Mouse (Mus musculus): ENCODE results near the gene Raver1. TPM values are rescaled to one million over a fixed set of nuclear protein-coding genes. Genes with fewer than 3 reads are reported as not detected.

Raver1 gene
- polyA plus RNA-seq (2015; fragmentation: Nextera tagmentation; extraction: Ambion mirVana), result 37.3 and 38.3 TPM in 2 replicates

DNA sequence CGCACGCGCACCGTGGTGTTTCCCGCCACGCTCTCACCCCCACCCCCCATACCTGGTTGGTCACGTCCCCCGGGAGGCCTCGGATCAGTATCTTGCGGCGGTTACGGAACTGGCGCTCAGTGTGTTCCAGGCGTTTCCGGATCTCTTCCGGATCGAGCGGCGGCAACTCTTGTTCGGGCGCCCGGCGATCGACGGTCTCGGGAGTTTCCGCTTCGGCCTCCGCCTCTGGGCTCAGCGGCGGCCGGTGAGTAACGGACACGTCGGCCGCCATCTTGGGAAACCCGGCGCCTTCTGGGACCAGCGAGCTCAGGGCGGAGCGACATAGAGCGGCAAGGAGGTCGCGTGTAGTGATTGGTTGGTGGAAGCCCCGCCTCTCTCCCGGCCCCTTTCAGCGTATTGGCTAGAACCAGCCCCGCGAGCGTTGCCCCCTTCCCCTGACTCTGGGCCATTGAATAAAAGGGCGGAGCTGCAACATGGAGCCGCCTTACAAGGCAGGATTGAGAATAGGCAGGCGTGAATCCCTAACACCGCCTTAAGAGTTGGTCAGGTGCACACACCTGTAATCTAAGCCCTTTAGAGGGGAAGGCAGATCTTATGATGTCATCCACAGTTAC, at the start of gene Raver1, which contains the start of gene Gm38431:
TSS of gene Raver1 (minus strand) at position 302 of the 614 bp plus-strand sequence.
TSS of gene Gm38431 (minus strand) at position 291 of the 614 bp plus-strand sequence.
- Histone ChIP-seq H3K4me3 (peak within 1 kb of the TSS; percentile 59), H3K4me2 (peak within 1 kb of the TSS; percentile 90), H3K4me1 (replicated peaks) (peaks cover 23% of the 10 kb centered on the region), H3K9me3 (no peaks in the 10 kb centered on the region), H3K27ac (replicated peaks) (peak within 1 kb of the TSS; percentile 86), H3K36me3 (peaks cover 34% of the 10 kb centered on the region), H3K9ac (peak within 1 kb of the TSS; percentile 80), H3K27me3 (no peaks in the 10 kb centered on the region)
- peak; percentile 99 for ATAC-seq (ENCODE audit: low read depth)
- under 1% methylated on average over 54 of the region's 54 CpGs for WGBS

DNA sequence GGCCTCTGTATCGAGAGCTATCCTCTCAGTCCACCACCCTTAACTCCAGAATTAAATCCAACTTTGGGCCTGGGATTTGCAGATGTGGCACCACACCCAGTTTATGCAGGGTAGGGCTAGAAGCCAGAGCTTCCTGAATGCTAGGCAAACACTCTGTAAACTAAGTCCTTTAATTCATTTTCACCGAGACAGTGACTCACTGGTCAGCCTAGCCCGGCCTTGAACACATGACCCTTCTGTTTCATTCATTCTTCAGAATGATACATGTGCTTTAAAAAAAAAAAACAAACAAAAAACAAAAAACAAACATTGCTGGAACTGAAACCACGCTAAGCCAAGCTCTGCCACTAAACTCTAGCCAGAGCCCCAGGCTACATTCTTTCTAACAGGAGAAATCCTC, 46.6 kb upstream of the Raver1 start:
- 89% methylated on average over 4 of the region's 4 CpGs for WGBS
- ATAC-seq (ENCODE audit: low read depth), result no peak
- no peak overlapping the region for H3K27ac ChIP-seq (replicated peaks)
- no peak overlapping the region for H3K4me3 ChIP-seq
- H3K9me3 ChIP-seq, result no peaks in the 10 kb centered on the region
- no peak overlapping the region for H3K4me2 ChIP-seq
- no peaks in the 10 kb centered on the region for H3K4me1 ChIP-seq (replicated peaks)
- no peak overlapping the region for H3K9ac ChIP-seq
- H3K36me3 ChIP-seq, result peaks cover 60% of the 10 kb centered on the region
- no peaks in the 10 kb centered on the region for H3K27me3 ChIP-seq

DNA sequence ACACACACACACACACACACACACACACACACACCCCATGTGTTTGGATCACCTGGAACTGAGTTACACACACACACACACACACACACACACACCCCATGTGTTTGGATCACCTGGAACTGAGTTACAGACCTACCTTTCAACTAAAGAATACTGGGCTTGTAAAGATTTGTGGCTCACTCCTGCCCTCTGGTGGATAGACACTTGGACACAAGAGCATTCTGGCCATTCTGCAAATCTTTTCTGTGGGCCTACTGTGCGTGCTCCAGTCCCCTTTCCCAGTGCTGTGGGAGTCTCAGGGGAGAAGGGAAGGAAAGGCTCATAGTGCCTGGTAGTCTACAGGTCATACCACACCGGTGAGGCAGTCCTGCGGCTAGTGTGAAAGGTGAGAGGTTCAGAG, 45.4 kb upstream of the Raver1 start:
- no peak for ATAC-seq (ENCODE audit: low read depth)
- Histone ChIP-seq H3K27me3 (no peaks in the 10 kb centered on the region), H3K9ac (no peak overlapping the region), H3K4me3 (no peak overlapping the region), H3K4me2 (no peak overlapping the region), H3K9me3 (no peaks in the 10 kb centered on the region), H3K27ac (replicated peaks) (no peak overlapping the region), H3K4me1 (replicated peaks) (no peaks in the 10 kb centered on the region), H3K36me3 (peaks cover 49% of the 10 kb centered on the region)
- WGBS, result 46% methylated on average over 3 of the region's 3 CpGs

DNA sequence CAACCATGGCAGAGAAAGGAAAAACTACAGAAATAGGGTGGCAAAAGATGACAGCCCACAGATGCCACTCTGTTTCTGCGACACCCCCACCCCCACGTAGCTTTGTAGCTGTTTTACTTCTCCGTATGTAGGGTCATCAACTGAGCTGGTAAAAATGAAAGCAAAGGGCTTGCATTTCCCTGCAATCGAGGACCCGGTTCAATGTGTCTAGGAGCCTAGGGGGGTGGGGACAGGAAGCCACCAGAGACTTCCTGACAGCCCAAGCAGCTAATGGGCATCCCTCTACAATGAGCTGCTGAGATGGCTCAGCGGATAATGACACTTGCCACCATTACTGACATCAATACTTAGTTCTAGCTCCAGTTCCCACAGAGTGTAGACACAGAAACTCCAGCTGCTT, 44.6 kb upstream of the Raver1 start:
- Histone ChIP-seq H3K36me3 (peaks cover 41% of the 10 kb centered on the region), H3K4me2 (no peak overlapping the region), H3K9ac (no peak overlapping the region), H3K27me3 (no peaks in the 10 kb centered on the region), H3K4me3 (no peak overlapping the region), H3K9me3 (no peaks in the 10 kb centered on the region), H3K27ac (replicated peaks) (no peak overlapping the region), H3K4me1 (replicated peaks) (no peaks in the 10 kb centered on the region)
- no peak for ATAC-seq (ENCODE audit: low read depth)
- 86% methylated on average over 6 of the region's 6 CpGs for WGBS

DNA sequence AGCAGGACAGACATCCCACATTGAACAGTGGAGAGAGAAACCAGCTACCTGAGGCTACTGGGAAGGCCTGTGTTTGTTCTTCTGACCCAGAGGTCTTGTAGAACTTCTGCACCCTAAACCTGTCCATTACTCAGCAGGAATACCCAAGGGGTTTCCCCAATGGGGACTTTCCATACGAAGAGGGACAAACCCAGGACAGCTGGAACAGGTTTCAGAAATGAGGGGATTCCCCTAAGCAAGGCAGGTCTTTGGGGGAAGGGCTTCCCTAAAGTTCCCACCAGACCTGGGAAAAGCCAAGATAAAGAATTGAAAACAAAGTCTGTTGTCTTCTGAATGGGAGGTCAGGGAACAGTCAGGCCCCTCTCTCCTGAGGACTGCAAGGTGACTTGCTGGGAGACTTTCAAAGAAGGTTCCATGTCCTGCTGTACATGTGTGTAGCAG, 44.2 kb upstream of the Raver1 start:
- Histone ChIP-seq H3K4me1 (replicated peaks) (no peaks in the 10 kb centered on the region), H3K9ac (no peak overlapping the region), H3K9me3 (no peaks in the 10 kb centered on the region), H3K4me2 (no peak overlapping the region), H3K4me3 (no peak overlapping the region), H3K27me3 (no peaks in the 10 kb centered on the region), H3K27ac (replicated peaks) (no peak overlapping the region), H3K36me3 (peaks cover 36% of the 10 kb centered on the region)
- ATAC-seq (ENCODE audit: low read depth), result no peak
- WGBS, result 76% methylated on average over 1 of the region's 1 CpGs

DNA sequence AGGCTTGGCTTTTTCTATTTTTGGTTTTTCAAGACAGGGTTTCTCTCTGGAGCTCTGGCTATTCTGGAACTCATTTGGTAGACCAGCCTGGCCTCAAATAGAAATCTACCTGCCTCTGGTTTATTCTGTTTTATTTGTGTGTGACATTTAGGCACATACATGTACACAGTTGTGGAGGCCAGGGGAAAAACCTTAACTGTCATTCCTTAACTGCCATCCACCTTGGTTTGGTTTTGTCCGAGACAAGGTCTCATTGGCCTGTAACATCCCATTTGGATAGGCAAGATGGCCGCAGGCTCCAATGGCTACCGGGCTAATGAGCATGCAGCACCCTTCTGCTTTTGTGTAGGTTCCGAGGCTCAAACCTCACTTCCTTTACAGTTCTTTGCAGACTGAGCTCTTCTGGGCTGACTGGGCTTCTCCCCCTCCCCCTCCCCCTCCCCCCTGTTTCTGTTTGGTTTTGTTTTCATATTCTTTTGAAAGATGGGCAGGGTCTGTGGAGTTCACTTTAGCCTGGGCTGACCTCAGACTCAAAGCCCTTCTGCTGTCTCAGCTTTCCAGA, 43.6 kb upstream of the Raver1 start:
- Histone ChIP-seq H3K9me3 (no peaks in the 10 kb centered on the region), H3K4me1 (replicated peaks) (peaks cover 4% of the 10 kb centered on the region), H3K4me2 (no peak overlapping the region), H3K27ac (replicated peaks) (no peak overlapping the region), H3K36me3 (peaks cover 31% of the 10 kb centered on the region), H3K4me3 (no peak overlapping the region), H3K27me3 (no peaks in the 10 kb centered on the region), H3K9ac (no peak overlapping the region)
- WGBS, result 80% methylated on average over 4 of the region's 4 CpGs
- no peak for ATAC-seq (ENCODE audit: low read depth)

DNA sequence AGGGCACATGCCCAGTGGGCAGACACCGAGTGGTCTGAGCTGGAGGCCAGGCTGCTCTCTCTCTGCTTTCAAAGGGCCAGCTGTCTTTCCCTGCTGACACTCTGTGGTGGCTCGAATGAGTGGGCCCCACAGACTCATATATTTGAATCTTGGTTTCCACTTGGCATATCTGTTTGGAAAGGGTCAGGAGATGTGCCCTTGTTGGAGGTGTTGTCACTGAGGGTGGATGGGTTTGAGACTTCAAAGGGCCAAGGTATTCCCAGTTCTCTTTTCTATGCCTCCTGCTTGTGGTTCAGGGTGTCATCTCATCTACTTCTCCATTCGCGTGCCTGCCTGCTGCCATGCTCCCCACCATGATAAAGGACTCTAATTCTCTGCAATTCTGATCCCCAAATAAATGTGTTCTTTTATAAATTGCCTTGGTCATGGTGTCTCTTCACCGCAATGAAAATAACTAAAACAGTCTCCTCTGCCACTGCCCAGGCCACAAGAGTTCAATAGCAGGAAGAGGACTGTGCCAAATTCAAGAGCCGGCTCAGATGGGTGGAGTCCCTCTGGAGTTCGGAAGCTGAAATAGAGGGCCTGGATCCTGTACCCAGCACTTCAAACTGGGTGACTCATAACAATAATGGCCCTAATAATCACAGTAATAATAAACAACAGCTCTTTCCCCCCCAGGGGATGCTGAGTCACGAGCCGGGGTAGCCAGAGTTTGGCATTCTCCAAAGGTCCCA, 43.0 kb upstream of the Raver1 start:
- Histone ChIP-seq H3K4me1 (replicated peaks) (peaks cover 7% of the 10 kb centered on the region), H3K36me3 (peaks cover 24% of the 10 kb centered on the region), H3K27me3 (no peaks in the 10 kb centered on the region), H3K9me3 (no peaks in the 10 kb centered on the region), H3K4me2 (no peak overlapping the region), H3K27ac (replicated peaks) (no peak overlapping the region), H3K4me3 (no peak overlapping the region), H3K9ac (no peak overlapping the region)
- no peak for ATAC-seq (ENCODE audit: low read depth)
- WGBS, result 76% methylated on average over 9 of the region's 9 CpGs

DNA sequence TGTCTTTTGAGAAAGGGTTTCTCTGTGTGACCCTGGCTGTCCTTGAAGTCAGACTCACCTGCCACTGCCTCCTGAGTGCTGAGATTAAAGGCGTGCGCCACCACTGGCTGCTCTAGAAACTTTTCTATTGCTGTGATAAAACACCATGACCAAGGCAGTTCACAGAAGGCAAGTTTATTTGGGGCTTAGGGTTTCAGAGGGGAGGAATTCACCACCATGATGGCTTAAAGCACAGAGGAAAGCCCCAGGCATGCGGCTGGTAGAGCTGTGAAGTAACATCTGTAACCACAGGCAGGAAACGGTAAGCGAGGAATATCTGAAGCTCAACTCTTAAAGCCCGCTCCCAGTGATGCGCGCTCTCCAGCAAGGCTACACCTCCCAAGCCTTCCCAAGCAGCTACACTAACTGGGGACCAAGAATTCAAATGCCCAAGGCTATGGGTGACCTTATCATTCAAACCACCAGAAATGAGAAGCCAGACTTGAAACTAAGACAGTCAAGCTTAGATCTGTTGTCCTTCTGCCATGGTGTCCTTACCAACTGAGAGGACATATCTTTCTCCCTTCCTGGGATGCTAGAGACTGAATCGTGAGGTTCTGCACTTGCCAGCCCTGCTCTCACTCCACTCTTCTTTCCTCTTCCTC, 41.4 kb upstream of the Raver1 start:
- Histone ChIP-seq H3K36me3 (peaks cover 11% of the 10 kb centered on the region), H3K27ac (replicated peaks) (no peak overlapping the region), H3K9ac (no peak overlapping the region), H3K9me3 (no peaks in the 10 kb centered on the region), H3K4me1 (replicated peaks) (peaks cover 7% of the 10 kb centered on the region), H3K27me3 (no peaks in the 10 kb centered on the region), H3K4me3 (no peak overlapping the region), H3K4me2 (no peak overlapping the region)
- 85% methylated on average over 9 of the region's 9 CpGs for WGBS
- ATAC-seq (ENCODE audit: low read depth), result no peak

DNA sequence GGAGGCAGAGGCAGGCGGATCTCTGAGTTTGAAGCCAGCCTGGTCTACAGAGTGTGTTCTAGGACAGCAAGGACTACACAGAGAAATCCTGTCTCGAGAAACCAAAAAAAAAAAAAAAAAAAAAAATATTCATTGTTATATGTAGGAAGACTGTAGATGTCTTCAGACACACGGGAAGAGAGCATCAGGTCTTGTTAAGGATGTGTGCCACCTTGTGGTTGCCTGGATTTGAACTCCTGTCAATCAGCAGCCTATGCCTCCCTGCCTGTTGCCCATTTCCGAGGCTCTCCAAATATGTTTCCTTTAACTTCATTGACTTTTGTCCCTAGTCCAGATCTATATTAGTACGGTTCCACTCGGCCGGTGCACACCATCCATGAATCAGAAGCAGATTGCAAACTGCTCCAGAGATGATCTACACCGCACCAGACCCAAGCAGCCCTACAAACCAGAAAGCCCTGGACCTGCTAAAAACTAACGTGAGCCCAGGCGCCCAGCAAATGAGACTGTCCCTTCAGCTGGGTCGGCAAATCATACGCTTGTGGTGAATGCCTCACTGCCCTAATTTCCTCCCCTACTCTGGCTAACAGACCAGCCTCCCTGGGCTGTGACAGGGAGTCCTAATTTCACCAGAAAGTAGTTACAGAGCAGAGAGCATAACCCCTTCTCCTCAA, 40.4 kb upstream of the Raver1 start:
- peaks cover 10% of the 10 kb centered on the region; the same call in 1 of the 2 replicates for H3K36me3 ChIP-seq
- H3K4me1 ChIP-seq (replicated peaks), result peaks cover 7% of the 10 kb centered on the region
- no peak for ATAC-seq (ENCODE audit: low read depth)
- WGBS, result 88% methylated on average over 12 of the region's 12 CpGs
- H3K4me2 ChIP-seq, result no peak overlapping the region
- no peak overlapping the region for H3K4me3 ChIP-seq
- H3K9ac ChIP-seq, result no peak overlapping the region
- H3K27ac ChIP-seq (replicated peaks), result no peak overlapping the region
- H3K9me3 ChIP-seq, result no peaks in the 10 kb centered on the region
- H3K27me3 ChIP-seq, result no peaks in the 10 kb centered on the region

DNA sequence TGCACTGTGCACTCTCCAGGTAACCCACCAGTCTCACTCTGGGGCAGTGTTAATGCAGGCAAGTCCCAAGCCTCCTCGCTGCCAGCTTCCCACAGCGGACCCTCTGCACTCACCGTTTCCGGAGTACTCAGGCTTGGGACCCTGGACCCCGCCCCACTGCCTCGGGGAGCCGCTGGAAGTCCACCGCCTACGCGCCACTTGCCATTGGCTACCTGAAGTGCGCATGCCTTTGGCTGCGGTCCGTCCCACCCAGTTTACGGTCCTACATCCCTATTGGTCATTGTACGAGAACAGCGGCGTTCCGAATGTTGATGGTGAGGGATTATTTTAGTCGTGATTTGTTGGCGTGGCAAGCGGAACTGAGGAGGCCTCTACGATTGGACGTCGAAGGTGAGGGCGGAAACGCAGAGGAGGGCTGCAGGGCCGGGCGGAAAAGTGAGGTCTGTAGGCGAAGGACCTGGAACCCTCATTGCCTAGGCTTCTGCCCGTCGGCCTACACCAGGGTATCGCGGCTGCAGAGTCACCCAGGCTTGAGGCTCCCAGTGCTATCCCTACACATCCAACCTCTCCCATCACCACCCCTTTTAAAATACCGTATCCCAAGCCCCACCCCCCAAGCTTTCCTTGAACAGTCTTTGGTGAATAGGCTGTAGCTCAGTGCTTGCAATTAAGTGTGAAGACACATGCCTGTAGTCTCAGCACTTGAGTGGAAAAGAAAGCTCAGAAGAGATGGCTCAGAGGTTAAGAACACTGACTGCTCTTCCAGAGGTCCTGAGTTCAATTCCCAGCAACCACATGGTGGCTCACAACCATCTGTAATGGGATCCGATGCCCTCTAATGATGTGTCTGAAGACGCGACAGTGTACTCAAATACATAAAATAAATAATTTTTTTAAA, 39.5 kb upstream of the Raver1 start, which contains the start of gene Tyk2:
TSS of gene Tyk2 (minus strand) at position 185 of the 898 bp plus-strand sequence.
- Histone ChIP-seq H3K9ac (peak within 1 kb of the TSS; percentile 79), H3K4me3 (peak within 1 kb of the TSS; percentile 66), H3K4me1 (replicated peaks) (peaks cover 7% of the 10 kb centered on the region), H3K36me3 (peaks cover 20% of the 10 kb centered on the region), H3K9me3 (no peaks in the 10 kb centered on the region), H3K27ac (replicated peaks) (peak within 1 kb of the TSS; percentile 67), H3K27me3 (no peaks in the 10 kb centered on the region), H3K4me2 (peak within 1 kb of the TSS; percentile 76)
- WGBS, result 7% methylated on average over 37 of the region's 37 CpGs
- peak; percentile 98 for ATAC-seq (ENCODE audit: low read depth)

DNA sequence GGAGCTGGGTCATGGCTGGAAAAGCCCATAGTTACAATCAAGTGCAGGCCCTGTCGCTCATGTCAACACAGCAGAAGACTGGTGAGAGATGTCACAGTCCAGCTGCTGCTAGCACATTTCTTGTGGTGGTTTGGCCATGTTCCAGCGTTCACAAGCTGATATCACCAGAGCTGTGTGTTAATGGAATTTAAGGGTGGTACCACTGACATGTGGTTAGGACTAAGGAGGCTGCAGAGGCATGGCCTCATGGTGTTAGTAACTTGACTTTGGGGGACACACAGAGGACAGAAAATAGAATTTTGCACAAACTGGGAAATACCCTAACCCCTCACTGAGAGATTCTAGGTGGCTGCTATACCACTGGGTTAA, 34.4 kb upstream of the Raver1 start:
- H3K36me3 ChIP-seq, result peaks cover 69% of the 10 kb centered on the region
- H3K4me1 ChIP-seq (replicated peaks), result peaks cover 7% of the 10 kb centered on the region
- H3K9me3 ChIP-seq, result no peaks in the 10 kb centered on the region
- no peak overlapping the region for H3K9ac ChIP-seq
- no peak overlapping the region for H3K4me3 ChIP-seq
- H3K4me2 ChIP-seq, result no peak overlapping the region
- H3K27me3 ChIP-seq, result no peaks in the 10 kb centered on the region
- H3K27ac ChIP-seq (replicated peaks), result no peak overlapping the region
- WGBS, result 93% methylated on average over 2 of the region's 2 CpGs
- no peak for ATAC-seq (ENCODE audit: low read depth)
